Mouse (Mus musculus) heart, postnatal 0 days (tissue): ENCODE results near the gene Bicd1. TPM values are rescaled to one million over a fixed set of nuclear protein-coding genes. Genes with fewer than 3 reads are reported as not detected.
"Not testable (repeated sequence)": the region's sequence is repeated elsewhere in the genome, so short reads cannot be mapped to it uniquely, and the experiment has no call there.

ENCODE experiments used
- ATAC-seq: fragments of 200-750 bp; cut with Nextera tagmentation; 2 replicates; pipeline ENCODE4 v1.8.0; 2017; ENCODE audit warnings: low read depth, moderate number of reproducible peaks, moderate library complexity; ENCODE audit not compliant: insufficient read depth
- DNase-seq: peaks from one replicate; pipeline ENCODE4 v3.0.0-alpha.2; 2016; ENCODE audit warnings: low spot score
- H3K27ac ChIP-seq: fragments of 300-500 bp; sonication (generic); 2 replicates; pipeline ENCODE4 v1.5.1; 2014; ENCODE audit warnings: low read depth, mild to moderate bottlenecking
- H3K27me3 ChIP-seq: fragments of 300-500 bp; sonication (generic); 2 replicates; pipeline ENCODE4 v1.6.1; 2014; ENCODE audit warnings: low read length, mixed read lengths; ENCODE audit not compliant: control insufficient read depth, insufficient read depth
- H3K36me3 ChIP-seq: fragments of 300-500 bp; sonication (generic); replicated peaks from 2 replicates; pipeline ENCODE4 v1.6.1; 2014; ENCODE audit warnings: low read length, mixed read lengths; ENCODE audit not compliant: control insufficient read depth, insufficient read depth
- H3K4me1 ChIP-seq: fragments of 300-500 bp; sonication (generic); 2 replicates; pipeline ENCODE4 v1.6.1; 2014; ENCODE audit warnings: antibody characterized with exemption; ENCODE audit not compliant: control insufficient read depth, insufficient read depth
- H3K4me2 ChIP-seq: fragments of 300-500 bp; sonication (generic); 2 replicates; pipeline ENCODE4 v1.6.1; 2014; ENCODE audit warnings: low read depth, mild to moderate bottlenecking, low read length, moderate library complexity
- H3K4me3 ChIP-seq: fragments of 300-500 bp; sonication (generic); 2 replicates; pipeline ENCODE4 v1.5.1; 2014; ENCODE audit warnings: low read depth, low read length
- H3K9ac ChIP-seq: fragments of 300-500 bp; sonication (generic); replicated peaks from 2 replicates; pipeline ENCODE4 v1.6.1; 2014; ENCODE audit warnings: low read depth, low read length, mixed read lengths
- H3K9me3 ChIP-seq: fragments of 300-500 bp; sonication (generic); replicated peaks from 2 replicates; pipeline ENCODE4 v1.6.1; 2016; ENCODE audit warnings: low read length; ENCODE audit not compliant: control insufficient read depth
- CTCF ChIP-seq: IDR thresholded peaks from 2 replicates; pipeline ENCODE4 v1.5.1; 2016; ENCODE audit warnings: antibody characterized with exemption, control low read depth, low read depth
- EP300 ChIP-seq: IDR thresholded peaks from 2 replicates; pipeline ENCODE4 v1.6.1; 2016; ENCODE audit warnings: antibody characterized with exemption, low read depth
- WGBS: fragments of 180-500 bp; shearing (Covaris S2); extraction: QIAGEN DNeasy Blood & Tissue Kit; methylation state at CpG from one replicate; pipeline ENCODE4 v1.1.7; 2014; 5-methylcytosine and 5-hydroxymethylcytosine counted together
- polyA plus RNA-seq: library from polyadenylated mRNA; unstranded; fragments of >200 nt; fragmentation: Nextera tagmentation; extraction: Ambion mirVana; gene quantifications from 2 replicates; pipeline ENCODE4 v1.2.1, GENCODE M21; 2015
- total RNA-seq: library from RNA; depleted of rRNA; stranded (reverse); fragments of >200 nt; gene quantifications from 2 replicates; pipeline ENCODE4 v1.2.3, GENCODE M21; 2014; ENCODE audit warnings: low replicate concordance

Gene Bicd1
- total and polyA plus RNA-seq, 2 experiments from 2014 or later = 3.5 to 4.1 TPM

- no peak overlapping the region for H3K27ac ChIP-seq
- no peak overlapping the region for H3K4me2 ChIP-seq
- H3K36me3 ChIP-seq = no peaks in the 10 kb centered on the region
- no peak for DNase-seq
- no peak for ATAC-seq
- WGBS = 12% methylated on average over 3 of the region's 3 CpGs
- H3K4me1 ChIP-seq = no peaks in the 10 kb centered on the region
- TF ChIP-seq CTCF = no peak
- no peak for TF ChIP-seq EP300
- no peak overlapping the region for H3K9ac ChIP-seq
- no peaks in the 10 kb centered on the region for H3K27me3 ChIP-seq
- H3K9me3 ChIP-seq = no peaks in the 10 kb centered on the region
- no peak overlapping the region for H3K4me3 ChIP-seq
These were observed 22.3 kb upstream of the Bicd1 start for GRCm38 (mm10) chr6:149386389-149386788.

DNA sequence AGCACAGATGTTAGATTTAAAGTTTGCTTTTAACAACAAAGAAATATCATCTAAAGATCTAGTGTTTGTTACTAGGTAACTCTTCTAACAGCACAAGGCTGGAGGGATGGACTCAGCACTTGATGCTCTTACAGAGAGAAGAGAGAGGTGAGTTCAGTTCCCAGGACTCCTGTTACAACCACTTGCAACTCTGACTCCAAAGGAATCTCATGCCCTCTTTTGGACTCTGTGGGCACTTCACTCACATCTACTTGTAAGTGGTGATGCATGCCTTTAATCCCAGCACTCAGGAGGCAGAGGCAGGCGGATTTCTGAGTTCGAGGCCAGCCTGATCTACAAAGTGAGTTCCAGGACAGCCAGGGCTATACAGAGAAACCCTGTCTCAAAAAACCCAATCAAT lies 19.1 kb upstream of the Bicd1 start:
- DNase-seq, H3K27ac ChIP-seq, H3K4me3 ChIP-seq, H3K9ac ChIP-seq, H3K9me3 ChIP-seq, H3K36me3 ChIP-seq, ATAC-seq, H3K4me1 ChIP-seq, H3K27me3 ChIP-seq, H3K4me2 ChIP-seq: not testable (repeated sequence)
- WGBS = 85% methylated on average over 2 of the region's 2 CpGs

DNA sequence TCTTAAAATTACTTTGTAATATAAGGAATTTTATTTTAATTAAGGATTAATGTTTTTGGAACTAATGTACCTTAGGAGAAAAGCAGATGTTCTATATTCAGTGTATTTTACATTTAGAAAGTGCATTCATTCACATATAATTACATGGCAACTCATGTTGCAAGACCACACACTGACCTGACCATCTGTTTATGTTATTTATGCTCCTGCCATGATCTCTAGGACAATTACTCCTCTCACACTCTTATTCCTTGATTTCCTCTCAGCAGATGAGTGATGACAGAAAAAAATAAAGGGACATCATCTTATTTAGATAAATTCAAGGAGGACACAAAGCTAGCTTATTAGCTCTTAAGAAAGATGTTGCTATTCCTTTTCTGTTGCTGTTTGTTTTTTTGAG lies 9.3 kb upstream of the Bicd1 start:
- Histone ChIP-seq H3K4me2 (no peak overlapping the region), H3K27ac (no peak overlapping the region), H3K27me3 (no peaks in the 10 kb centered on the region), H3K4me3 (no peak overlapping the region), H3K9me3 (no peaks in the 10 kb centered on the region), H3K36me3 (no peaks in the 10 kb centered on the region), H3K9ac (no peak overlapping the region), H3K4me1 (no peaks in the 10 kb centered on the region)
- no peak for DNase-seq
- TF ChIP-seq EP300 = no peak
- TF ChIP-seq CTCF = no peak
- no peak for ATAC-seq

DNA sequence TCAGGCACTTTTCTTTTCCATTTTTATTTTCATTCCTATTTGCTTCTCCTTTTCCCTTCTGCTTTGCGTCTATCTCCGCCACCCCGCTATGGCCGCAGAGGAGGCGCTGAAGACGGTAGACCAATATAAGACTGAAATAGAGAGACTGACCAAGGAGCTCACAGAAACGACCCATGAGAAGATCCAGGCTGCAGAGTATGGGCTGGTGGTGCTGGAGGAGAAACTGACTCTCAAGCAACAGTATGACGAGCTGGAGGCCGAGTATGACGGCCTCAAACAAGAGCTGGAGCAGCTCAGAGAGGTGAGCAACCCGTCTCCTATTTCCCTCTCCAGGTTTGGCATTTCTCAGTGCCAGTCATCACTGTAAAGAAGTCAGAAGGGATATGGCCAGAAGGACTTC lies 655 bp downstream of the Bicd1 start:
- no peaks in the 10 kb centered on the region for H3K9me3 ChIP-seq
- H3K27ac ChIP-seq = peak overlapping the region; percentile 68; the same call in 1 of the 2 replicates
- ATAC-seq (peak; percentile 14; the same call in 1 of the 2 replicates), DNase-seq (no peak)
- H3K9ac ChIP-seq = peak overlapping the region; percentile 51
- H3K4me3 ChIP-seq = peak overlapping the region; percentile 74
- no peaks in the 10 kb centered on the region for H3K27me3 ChIP-seq
- H3K4me2 ChIP-seq = peak overlapping the region; percentile 87
- TF ChIP-seq EP300 (no peak), CTCF (no peak)
- H3K4me1 ChIP-seq = peaks cover 3% of the 10 kb centered on the region; the same call in 1 of the 2 replicates
- no peaks in the 10 kb centered on the region for H3K36me3 ChIP-seq
- WGBS = 2% methylated on average over 11 of the region's 11 CpGs

DNA sequence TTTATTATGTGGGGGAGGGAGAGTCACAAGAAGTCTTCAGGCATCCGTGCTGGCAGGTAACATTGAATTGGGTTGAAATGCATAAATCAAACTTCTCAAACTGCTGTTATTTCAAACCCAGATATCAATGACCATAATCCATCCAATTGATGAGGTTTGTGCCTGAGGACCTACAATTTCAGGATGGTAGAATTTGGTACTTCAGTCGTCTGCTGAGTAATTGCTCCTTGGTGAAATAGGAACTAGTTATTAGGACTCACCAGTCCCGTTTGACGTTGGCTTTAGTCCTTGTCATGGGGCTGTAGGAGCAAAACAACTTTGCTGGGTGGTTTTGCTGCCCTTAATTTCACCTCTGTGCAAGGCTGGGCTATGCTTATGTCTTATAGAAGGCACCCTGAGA lies 1.2 kb downstream of the Bicd1 start:
- TF ChIP-seq CTCF = no peak
- no peak for TF ChIP-seq EP300
- Histone ChIP-seq H3K4me1 (peaks cover 3% of the 10 kb centered on the region; the same call in 1 of the 2 replicates), H3K9ac (0 out of 2 replicates have a peak overlapping the region, but pooled peaks have one; percentile 51), H3K27ac (no peak overlapping the region), H3K4me2 (peak overlapping the region; percentile 87), H3K27me3 (no peaks in the 10 kb centered on the region), H3K4me3 (peak overlapping the region; percentile 74), H3K9me3 (no peaks in the 10 kb centered on the region), H3K36me3 (no peaks in the 10 kb centered on the region)
- ATAC-seq (no peak), DNase-seq (no peak)
- WGBS = 23% methylated on average over 4 of the region's 4 CpGs

DNA sequence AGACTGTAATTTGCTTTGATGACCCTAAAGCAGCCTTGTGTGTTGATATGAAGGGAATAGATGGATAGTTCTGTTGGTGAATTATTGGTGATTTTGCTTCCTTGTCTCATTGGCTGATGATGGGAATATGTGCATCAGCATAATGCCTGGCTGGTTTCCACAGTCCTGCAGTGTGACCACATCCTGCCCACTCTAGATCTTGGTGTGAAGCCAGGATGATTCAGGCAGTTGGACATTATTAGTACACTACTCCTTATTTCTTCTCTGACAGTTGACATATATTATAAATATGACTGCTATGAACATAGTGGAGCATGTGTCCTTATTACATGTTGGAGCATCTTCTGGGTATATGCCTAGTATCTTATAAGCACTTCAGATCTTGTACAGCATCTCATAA lies 4.6 kb downstream of the Bicd1 start:
- TF ChIP-seq CTCF = no peak
- no peak for TF ChIP-seq EP300
- H3K4me2 ChIP-seq = no peak overlapping the region
- ATAC-seq (no peak), DNase-seq (no peak)
- no peak overlapping the region for H3K9ac ChIP-seq
- no peaks in the 10 kb centered on the region for H3K36me3 ChIP-seq
- H3K4me3 ChIP-seq = no peak overlapping the region
- H3K27ac ChIP-seq = no peak overlapping the region
- peaks cover 3% of the 10 kb centered on the region; the same call in 1 of the 2 replicates for H3K4me1 ChIP-seq
- H3K9me3 ChIP-seq = no peaks in the 10 kb centered on the region
- no peaks in the 10 kb centered on the region for H3K27me3 ChIP-seq
